Mouse (Mus musculus): ENCODE data around the gene Lpp. TPM values are rescaled to one million over a fixed set of nuclear protein-coding genes. Genes with fewer than 3 reads are reported as not detected.

Lpp gene
- total and polyA plus RNA-seq, 3 experiments = not detected

GRCm38 (mm10) chr16:24941306-24942160 lies 548.2 kb downstream of the Lpp start:
- Histone ChIP-seq H3K27ac (ENCODE audit: control insufficient read depth, low read depth, low read length) (no peak overlapping the region), H3K9me3 (replicated peaks; ENCODE audit: insufficient read depth, low read length) (no peaks in the 10 kb centered on the region), H3K9ac (ENCODE audit: control insufficient read depth, low read depth, low read length, poor library complexity, severe bottlenecking) (no peak overlapping the region), H3K4me1 (ENCODE audit: control insufficient read depth in 1 of 2, insufficient read depth in 2 of 2, low read length in 2 of 2) (no peaks in the 10 kb centered on the region), H3K4me3 (ENCODE audit: control insufficient read depth in 1 of 2, insufficient read depth in 1 of 2, low read depth in 2 of 2, low read length in 2 of 2) (no peak overlapping the region), H3K79me2 (ENCODE audit: control insufficient read depth, insufficient read depth, low read length, poor library complexity) (no peaks in the 10 kb centered on the region), H3K36me3 (ENCODE audit: control insufficient read depth in 1 of 2, insufficient read depth in 2 of 2, low read length in 2 of 2) (no peaks in the 10 kb centered on the region), H3K27me3 (ENCODE audit: control insufficient read depth in 1 of 2, insufficient read depth in 2 of 2, low read length in 2 of 2) (no peaks in the 10 kb centered on the region)
- TF ChIP-seq ETS1 (IDR thresholded peaks at IDR 0.05; ENCODE audit: low read depth, low read length) (no peak), RCOR1 (IDR thresholded peaks at IDR 0.05; ENCODE audit: low read depth, low read length) (no peak), MAFK (IDR thresholded peaks at IDR 0.05; ENCODE audit: borderline replicate concordance, low read depth, low read length) (no peak), E2F4 (IDR thresholded peaks at IDR 0.05; ENCODE audit: borderline replicate concordance, low read depth, low read length) (no peak), MXI1 (IDR thresholded peaks at IDR 0.05; ENCODE audit: low read depth, low read length) (no peak), ELF1 (IDR thresholded peaks at IDR 0.05; ENCODE audit: low read depth, low read length) (no peak), CHD1 (IDR thresholded peaks at IDR 0.05; ENCODE audit: low read depth, low read length) (no peak), CTCF (IDR thresholded peaks at IDR 0.05 in 2 of 3, conservative IDR thresholded peaks at IDR 0.05 in 1 of 3; ENCODE audit: control insufficient read depth in 1 of 3, insufficient read depth in 1 of 3, low read depth in 2 of 3, low read length in 3 of 3, poor library complexity in 1 of 3, severe bottlenecking in 1 of 3) (no peak), POLR2A (IDR thresholded peaks at IDR 0.05; ENCODE audit: control insufficient read depth in 1 of 2, insufficient read depth in 1 of 2, low read depth in 1 of 2, low read length in 2 of 2, poor library complexity in 1 of 2) (no peak), RAD21 (IDR thresholded peaks at IDR 0.05; ENCODE audit: low read depth, low read length) (no peak)
- no peak for DNase-seq (ENCODE audit: low read depth, low spot score)

GRCm38 (mm10) chr16:24943486-24944261 lies 550.4 kb downstream of the Lpp start:
- H3K4me1 ChIP-seq (ENCODE audit: control insufficient read depth in 1 of 2, insufficient read depth in 2 of 2, low read length in 2 of 2) = no peaks in the 10 kb centered on the region
- H3K9me3 ChIP-seq (replicated peaks; ENCODE audit: insufficient read depth, low read length) = no peaks in the 10 kb centered on the region
- H3K79me2 ChIP-seq (ENCODE audit: control insufficient read depth, insufficient read depth, low read length, poor library complexity) = no peaks in the 10 kb centered on the region
- H3K9ac ChIP-seq (ENCODE audit: control insufficient read depth, low read depth, low read length, poor library complexity, severe bottlenecking) = no peak overlapping the region
- no peaks in the 10 kb centered on the region for H3K36me3 ChIP-seq (ENCODE audit: control insufficient read depth in 1 of 2, insufficient read depth in 2 of 2, low read length in 2 of 2)
- DNase-seq (ENCODE audit: low read depth, low spot score) = no peak
- no peaks in the 10 kb centered on the region for H3K27me3 ChIP-seq (ENCODE audit: control insufficient read depth in 1 of 2, insufficient read depth in 2 of 2, low read length in 2 of 2)
- H3K4me3 ChIP-seq (ENCODE audit: control insufficient read depth in 1 of 2, insufficient read depth in 1 of 2, low read depth in 2 of 2, low read length in 2 of 2) = no peak overlapping the region
- H3K27ac ChIP-seq (ENCODE audit: control insufficient read depth, low read depth, low read length) = no peak overlapping the region
- TF ChIP-seq USF1 (IDR thresholded peaks at IDR 0.05; ENCODE audit: low read depth, low read length) (no peak), HCFC1 (IDR thresholded peaks at IDR 0.05; ENCODE audit: low read depth, low read length) (no peak), RAD21 (IDR thresholded peaks at IDR 0.05; ENCODE audit: low read depth, low read length) (no peak), NRF1 (IDR thresholded peaks at IDR 0.05; ENCODE audit: insufficient read depth, low read depth, low read length, poor library complexity, severe bottlenecking) (no peak), USF2 (IDR thresholded peaks at IDR 0.05; ENCODE audit: borderline replicate concordance in 1 of 2, insufficient read depth in 1 of 2, low read depth in 1 of 2, low read length in 2 of 2) (no peak), SIN3A (IDR thresholded peaks at IDR 0.05; ENCODE audit: low read length) (no peak), TAL1 (IDR thresholded peaks at IDR 0.05; ENCODE audit: low read length) (no peak), UBTF (IDR thresholded peaks at IDR 0.05; ENCODE audit: borderline replicate concordance, insufficient read depth, low read depth, low read length) (no peak), EP300 (IDR thresholded peaks at IDR 0.05; ENCODE audit: low read depth in 1 of 2, low read length in 2 of 2) (no peak), NELFE (IDR thresholded peaks at IDR 0.05; ENCODE audit: low read depth, low read length) (no peak), TCF12 (IDR thresholded peaks at IDR 0.05; ENCODE audit: low read depth, low read length) (no peak)
